Mouse (Mus musculus): ENCODE measurements at regions not wholly inside any gene's neighbourhood (a gene's known extent, or its start where the extent isn't known, plus 50 kb on each side); places are given as distances from the start of the nearest gene placed in this dataset.

DNA sequence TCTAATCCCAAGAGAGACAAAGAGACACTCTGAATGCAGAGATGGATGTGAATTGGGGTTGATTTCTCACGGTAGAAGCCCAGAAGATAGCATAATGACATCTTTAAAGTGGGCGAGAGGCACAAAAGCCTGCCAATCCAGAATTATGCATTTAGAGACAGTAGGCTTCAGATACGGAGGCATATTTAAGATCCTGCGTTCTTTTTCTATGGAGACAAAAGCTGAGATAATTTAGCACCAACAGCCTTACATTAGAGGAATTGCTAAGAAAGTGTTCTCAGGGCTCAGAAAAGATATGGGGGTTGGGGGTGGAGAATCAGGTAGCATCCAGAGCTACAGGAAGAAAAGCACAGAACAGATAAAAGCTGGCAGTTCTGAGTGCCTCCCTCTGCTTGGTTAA, 422.4 kb upstream of the Kcnab2 start:
- TF ChIP-seq CTCF (IDR thresholded peaks at IDR 0.05; ENCODE audit: control insufficient read depth, insufficient read depth, insufficient read length), result no peak
- no peak for TF ChIP-seq FOSL1 (IDR thresholded peaks at IDR 0.05; ENCODE audit: insufficient read depth, low read length, poor library complexity, severe bottlenecking)

All from C2C12 (cell line).